Mouse (Mus musculus) ovary, adult 10 weeks (tissue): ENCODE results near the gene Slc6a13. TPM values are rescaled to one million over a fixed set of nuclear protein-coding genes. Genes with fewer than 3 reads are reported as not detected.

Experiments used
- polyA plus RNA-seq: library from polyadenylated mRNA; stranded (reverse); fragments of 350-450 nt; fragmentation: Illumina TruSeq; extraction: RNeasy Lipid Tissue Mini Kit (QIAGEN cat#74804); gene quantifications from one replicate; pipeline ENCODE4 v1.2.3, GENCODE M21; 2014

Slc6a13 gene
- polyA plus RNA-seq: not detected

DNA sequence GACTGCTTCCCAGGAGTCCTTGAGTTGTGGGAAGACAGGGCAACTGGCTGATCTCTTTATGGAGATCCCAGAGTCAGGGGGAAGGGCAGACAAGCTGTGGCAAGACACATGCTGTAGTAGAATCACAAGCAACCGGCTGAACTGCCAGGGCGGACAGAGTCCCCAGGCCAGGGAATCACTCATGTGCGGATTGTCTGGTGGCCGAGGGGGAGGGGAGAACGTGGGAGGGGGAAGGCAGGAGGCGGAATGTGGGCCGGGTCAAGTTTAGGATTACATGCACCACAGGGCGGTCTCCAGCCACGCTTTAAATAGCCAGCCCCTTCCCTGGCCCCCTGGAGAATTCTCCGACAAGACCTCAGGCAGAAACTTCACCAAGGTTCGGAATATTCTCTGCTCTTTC lies at the start of gene Slc6a13:
TSS of gene Slc6a13 (plus strand) at position 274 of the 400 bp plus-strand sequence.

GRCm38 (mm10) chr6:121343026-121343770 lies 43.2 kb downstream of the Slc6a13 start, which contains the start of gene Slc6a12:
Gene Slc6a12, plus strand, starts transcription at chr6:121343076.

Other genes starting within 250 kb of the Slc6a13 start
- 17.4 TPM for gene Mical3, start 169.2 kb upstream of the Slc6a13 start, polyA plus RNA-seq
- gene Pex26, start 116.6 kb upstream of the Slc6a13 start, polyA plus RNA-seq: 2.9 TPM
- 0.20 TPM for gene Tuba8, start 89.5 kb upstream of the Slc6a13 start, polyA plus RNA-seq
- gene Usp18, start 54.3 kb upstream of the Slc6a13 start, polyA plus RNA-seq: 3.6 TPM
- not detected for gene Slc6a12, start 42.8 kb downstream of the Slc6a13 start, polyA plus RNA-seq
- not detected for gene Iqsec3, start 173.5 kb downstream of the Slc6a13 start, polyA plus RNA-seq